Mouse (Mus musculus) urinary bladder, postnatal 25 days (tissue): Measurements from ENCODE around the gene Tnf.

Source experiments
- DNase-seq: peaks from one replicate; pipeline ENCODE4 v3.0.0; 2022; ENCODE audit warnings: low spot score

Tnf gene

GRCm38 (mm10) chr17:35153931-35154330 lies 47.9 kb downstream of the Tnf start:
- DNase-seq: no peak

- DNase-seq: no peak
Observed at GRCm38 (mm10) chr17:35153077-35153476, 48.7 kb downstream of the Tnf start.

GRCm38 (mm10) chr17:35152121-35152520 lies 49.7 kb downstream of the Tnf start:
- no peak for DNase-seq
